ENCODE assay signal across 8 mouse cellular contexts in the genomic region with DNA sequence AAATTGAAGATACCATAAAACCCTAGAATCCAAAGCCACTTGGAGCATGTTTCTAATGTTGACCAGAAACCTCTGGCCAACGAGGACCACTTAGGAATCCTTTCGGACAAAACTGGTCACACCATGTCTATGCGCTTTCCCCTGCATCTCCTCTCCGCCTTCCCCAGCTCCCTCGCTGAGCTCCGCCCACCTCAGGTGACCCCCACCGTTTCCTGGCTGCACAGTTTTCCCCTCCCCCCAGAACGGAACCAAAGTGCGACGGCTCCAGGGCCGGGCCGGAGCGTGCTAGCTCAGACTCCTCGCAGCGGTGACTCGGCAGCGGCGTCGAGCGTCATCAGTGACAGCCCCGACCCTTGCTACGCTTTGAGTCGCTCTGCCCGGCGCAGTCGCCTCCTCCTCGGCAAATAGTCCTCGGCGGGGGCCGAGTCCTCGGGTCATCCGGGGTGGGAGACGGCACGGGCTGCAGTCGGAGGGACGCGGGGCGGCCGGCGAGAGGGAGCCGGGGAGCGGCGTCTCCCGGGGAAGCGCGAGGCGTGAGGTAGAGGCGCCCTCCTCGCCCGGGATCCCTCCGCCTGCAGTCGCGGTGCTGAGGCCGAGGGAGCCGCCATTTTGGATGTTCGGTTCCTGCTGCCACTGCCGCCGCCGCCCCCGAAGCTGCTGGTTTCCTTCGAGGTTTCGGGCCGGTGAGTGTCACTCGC. TPM values are rescaled to one million over a fixed set of nuclear protein-coding genes. Genes with fewer than 3 reads are reported as not detected.
A peak's percentile ranks its signal among the peaks of the same experiment; 100 is the strongest.
DNase-seq lines count a peak whose midpoint lies in the region; ATAC-seq lines count a peak whose summit lies in the region.

Ap1g1 (plus strand) TSS at position 275 of the 698 bp plus-strand sequence.

- peaks cover 14% of the 10 kb centered on the region for H3K4me1 ChIP-seq in hindbrain, embryonic 12.5 days

- peak; percentile 99 for ATAC-seq in hindbrain, embryonic 12.5 days (ENCODE audit: low FRiP score)

- H3K36me3 ChIP-seq in hindbrain, embryonic 12.5 days, result no peaks in the 10 kb centered on the region

- WGBS in hindbrain, embryonic 12.5 days, result under 1% methylated on average over 61 of the region's 64 CpGs

- no peaks in the 10 kb centered on the region for H3K9me3 ChIP-seq in hindbrain, embryonic 12.5 days (replicated peaks)

- peak within 1 kb of the TSS; percentile 97 for H3K4me2 ChIP-seq in hindbrain, embryonic 12.5 days (replicated peaks)

- peaks cover 15% of the 10 kb centered on the region for H3K27me3 ChIP-seq in hindbrain, embryonic 12.5 days

- peak; percentile 99 for DNase-seq in NIH3T3 (ENCODE audit: low read depth)
- DNase-seq in cerebellum, postnatal 10 days, result peak; percentile 99
- peak; percentile 95 to 97 for DNase-seq in frontal cortex, postnatal 10 days (ENCODE audit: low spot score in 2 of 2)
- DNase-seq in layer of hippocampus, postnatal 14 days (ENCODE audit: low spot score in 2 of 2), result peak; percentile 98
- peak; percentile 96 for DNase-seq in lung, postnatal 14 days
- DNase-seq in retina, adult 2 months (ENCODE audit: low read depth, low spot score), result peak; percentile 94
- peak; percentile 97 to 98 for DNase-seq in thymus, postnatal 36 days

- peak within 1 kb of the TSS; percentile 99 for H3K27ac ChIP-seq in hindbrain, embryonic 12.5 days

- peak within 1 kb of the TSS; percentile 98 for H3K4me3 ChIP-seq in hindbrain, embryonic 12.5 days

- peak within 1 kb of the TSS; percentile 96 for H3K9ac ChIP-seq in hindbrain, embryonic 12.5 days

RNA-seq across cellular contexts. Expression of gene Ap1g1, which starts in this region (rescaled TPM):
- polyA plus RNA-seq in hindbrain, embryonic 12.5 days (2016; fragmentation: Nextera tagmentation; extraction: Ambion mirVana), result 61.5 and 70.5 TPM in 2 replicates
- 10 to 100 TPM; 85.2 to 88.6 TPM for total RNA-seq in layer of hippocampus, postnatal 14 days (2021)

Comparison
In these comparisons a context has a peak if more than half of its experiments do, and no peak if none do; other contexts are left out.
1. Peak in every context shown above with its lines: DNase-seq, ATAC-seq, H3K4me3 ChIP-seq and H3K27ac ChIP-seq.